Mouse (Mus musculus): Measurements from ENCODE around the gene Fam171a2.

- TF ChIP-seq CTCF (IDR thresholded peaks at IDR 0.05; ENCODE audit: insufficient read depth, low read length) (no peak), POLR2A (IDR thresholded peaks at IDR 0.05; ENCODE audit: borderline replicate concordance, extremely low read depth, low read depth, low read length) (no peak)
Measured at GRCm38 (mm10) chr11:102455740-102456396, 8.4 kb upstream of the Fam171a2 start.
